15 mouse cellular contexts compared by ENCODE assay signal in genomic region chr7:19331910-19332309, GRCm38 (mm10). TPM values are rescaled to one million over a fixed set of nuclear protein-coding genes. Genes with fewer than 3 reads are reported as not detected.
DNase-seq lines count a peak whose midpoint lies in the region; ATAC-seq lines count a peak whose summit lies in the region.
"Had no signal": no experiment of that assay in that cellular context is flagged by ENCODE, and none has a peak within 500 bp of the region (broad histone marks: within the 10 kb centered on the region; RNA-seq: fewer than 3 reads in every experiment).

No protein-coding gene starts in this region.

- ATAC-seq in forebrain, embryonic 16.5 days: no peak
- ATAC-seq in forebrain, embryonic 14.5 days: no peak
- no peak for ATAC-seq in heart, embryonic 15.5 days (replicated peaks; ENCODE audit: insufficient number of reproducible peaks, insufficient read depth, low FRiP score, low read depth)
- ATAC-seq in midbrain, embryonic 16.5 days: 0 out of 2 replicates have a peak, but pooled peaks have one; percentile 6
- no peak for ATAC-seq in liver, embryonic 12.5 days
- ATAC-seq in activated CD4-positive, CD25-positive, alpha-beta regulatory T cell, adult 4 months: no peak

- H3K27ac ChIP-seq in forebrain, embryonic 16.5 days (ENCODE audit: low read length): no peak overlapping the region
- H3K27ac ChIP-seq in forebrain, embryonic 14.5 days (ENCODE audit: low read depth, low read length): no peak overlapping the region
- H3K27ac ChIP-seq in heart, embryonic 15.5 days: peak overlapping the region; percentile 91; the same call in 1 of the 2 replicates
- H3K27ac ChIP-seq in midbrain, embryonic 16.5 days (ENCODE audit: low read length): no peak overlapping the region
- H3K27ac ChIP-seq in midbrain, embryonic 10.5 days (replicated peaks): no peak overlapping the region
- H3K27ac ChIP-seq in liver, embryonic 12.5 days: no peak overlapping the region
- H3K27ac ChIP-seq: embryonic facial prominence, embryonic 13.5 days had no signal

- no peaks in the 10 kb centered on the region for H3K9me3 ChIP-seq in forebrain, embryonic 16.5 days (ENCODE audit: control insufficient read depth, low read length)
- H3K9me3 ChIP-seq in forebrain, embryonic 14.5 days (replicated peaks; ENCODE audit: control insufficient read depth, low read length): no peaks in the 10 kb centered on the region
- H3K9me3 ChIP-seq in heart, embryonic 15.5 days (replicated peaks): no peaks in the 10 kb centered on the region
- no peaks in the 10 kb centered on the region for H3K9me3 ChIP-seq in midbrain, embryonic 16.5 days (replicated peaks; ENCODE audit: control insufficient read depth, low read length, poor library complexity, severe bottlenecking)
- H3K9me3 ChIP-seq in midbrain, embryonic 10.5 days (replicated peaks): no peaks in the 10 kb centered on the region
- no peaks in the 10 kb centered on the region for H3K9me3 ChIP-seq in liver, embryonic 12.5 days (replicated peaks)
- H3K9me3 ChIP-seq: embryonic facial prominence, embryonic 13.5 days; hindbrain, embryonic 15.5 days had no signal

- 66% methylated on average over 2 of the region's 2 CpGs for WGBS in forebrain, embryonic 16.5 days
- WGBS in forebrain, embryonic 14.5 days: 70% methylated on average over 2 of the region's 2 CpGs
- WGBS in heart, embryonic 15.5 days: 68% methylated on average over 2 of the region's 2 CpGs
- 73% methylated on average over 2 of the region's 2 CpGs for WGBS in midbrain, embryonic 16.5 days
- WGBS in midbrain, embryonic 10.5 days: 64% methylated on average over 2 of the region's 2 CpGs
- 47% methylated on average over 2 of the region's 2 CpGs for WGBS in liver, embryonic 12.5 days (ENCODE audit: insufficient replicate concordance)

- no peaks in the 10 kb centered on the region for H3K36me3 ChIP-seq in forebrain, embryonic 16.5 days (ENCODE audit: control insufficient read depth, insufficient read depth)
- no peaks in the 10 kb centered on the region for H3K36me3 ChIP-seq in forebrain, embryonic 14.5 days (ENCODE audit: control insufficient read depth, insufficient read depth, low read length)
- no peaks in the 10 kb centered on the region for H3K36me3 ChIP-seq in heart, embryonic 15.5 days
- no peaks in the 10 kb centered on the region for H3K36me3 ChIP-seq in midbrain, embryonic 16.5 days (ENCODE audit: control insufficient read depth, insufficient read depth, low read length)
- no peaks in the 10 kb centered on the region for H3K36me3 ChIP-seq in midbrain, embryonic 10.5 days
- H3K36me3 ChIP-seq in liver, embryonic 12.5 days: no peaks in the 10 kb centered on the region
- H3K36me3 ChIP-seq: embryonic facial prominence, embryonic 13.5 days; hindbrain, embryonic 15.5 days had no signal

- H3K4me3 ChIP-seq in forebrain, embryonic 16.5 days (replicated peaks; ENCODE audit: low read length): no peak overlapping the region
- no peak overlapping the region for H3K4me3 ChIP-seq in forebrain, embryonic 14.5 days (ENCODE audit: low read depth, low read length)
- H3K4me3 ChIP-seq in heart, embryonic 15.5 days: 0 out of 2 replicates have a peak overlapping the region, but pooled peaks have one; percentile 71
- H3K4me3 ChIP-seq in midbrain, embryonic 16.5 days (ENCODE audit: low read depth, low read length): no peak overlapping the region
- no peak overlapping the region; the same call in 1 of the 2 replicates for H3K4me3 ChIP-seq in midbrain, embryonic 10.5 days
- H3K4me3 ChIP-seq in liver, embryonic 12.5 days: no peak overlapping the region

- peaks cover 16% of the 10 kb centered on the region for H3K4me1 ChIP-seq in forebrain, embryonic 16.5 days (replicated peaks; ENCODE audit: control insufficient read depth, insufficient read depth, low read length)
- H3K4me1 ChIP-seq in forebrain, embryonic 14.5 days (ENCODE audit: control insufficient read depth, insufficient read depth, low read length): peaks cover 1% of the 10 kb centered on the region; the same call in 1 of the 2 replicates
- H3K4me1 ChIP-seq in heart, embryonic 15.5 days (replicated peaks): peaks cover 34% of the 10 kb centered on the region
- H3K4me1 ChIP-seq in midbrain, embryonic 16.5 days (ENCODE audit: control insufficient read depth, insufficient read depth, low read length): peaks cover 21% of the 10 kb centered on the region
- H3K4me1 ChIP-seq in midbrain, embryonic 10.5 days: peaks cover 31% of the 10 kb centered on the region
- H3K4me1 ChIP-seq in liver, embryonic 12.5 days: peaks cover 41% of the 10 kb centered on the region

- DNase-seq in forebrain, embryonic 14.5 days (ENCODE audit: low spot score): no peak
- DNase-seq in heart, adult 8-10 months (ENCODE audit: low spot score): no peak
- no peak for DNase-seq in midbrain, embryonic 10.5 days (ENCODE audit: low spot score)
- DNase-seq: cerebellum, postnatal 25 days; lung, embryonic 14.5 days; right cerebral cortex, postnatal 14 days; thymus, postnatal 4 days had no signal

- no peak overlapping the region for H3K9ac ChIP-seq in forebrain, embryonic 16.5 days (replicated peaks; ENCODE audit: low read depth, low read length)
- H3K9ac ChIP-seq in forebrain, embryonic 14.5 days (ENCODE audit: low read length): no peak overlapping the region
- no peak overlapping the region for H3K9ac ChIP-seq in heart, embryonic 15.5 days
- H3K9ac ChIP-seq in midbrain, embryonic 16.5 days (ENCODE audit: low read depth, low read length): no peak overlapping the region
- H3K9ac ChIP-seq in liver, embryonic 12.5 days: no peak overlapping the region

- peak overlapping the region; percentile 93 for H3K4me2 ChIP-seq in forebrain, embryonic 16.5 days (ENCODE audit: low read length)
- H3K4me2 ChIP-seq in forebrain, embryonic 14.5 days (ENCODE audit: low read length): no peak overlapping the region
- H3K4me2 ChIP-seq in heart, embryonic 15.5 days: peak overlapping the region; percentile 83
- no peak overlapping the region for H3K4me2 ChIP-seq in midbrain, embryonic 16.5 days (ENCODE audit: low read length)
- no peak overlapping the region for H3K4me2 ChIP-seq in liver, embryonic 12.5 days

- no peaks in the 10 kb centered on the region for H3K27me3 ChIP-seq in forebrain, embryonic 16.5 days (replicated peaks; ENCODE audit: control insufficient read depth, insufficient read depth, low read length)
- no peaks in the 10 kb centered on the region for H3K27me3 ChIP-seq in forebrain, embryonic 14.5 days (replicated peaks; ENCODE audit: control insufficient read depth, insufficient read depth, low read length)
- H3K27me3 ChIP-seq in heart, embryonic 15.5 days: no peaks in the 10 kb centered on the region
- no peaks in the 10 kb centered on the region for H3K27me3 ChIP-seq in midbrain, embryonic 16.5 days (ENCODE audit: control insufficient read depth, insufficient read depth, low read depth, low read length)
- H3K27me3 ChIP-seq in midbrain, embryonic 10.5 days (ENCODE audit: low read depth, poor library complexity, severe bottlenecking): peaks cover 30% of the 10 kb centered on the region; the same call in 1 of the 2 replicates
- peaks cover 52% of the 10 kb centered on the region for H3K27me3 ChIP-seq in liver, embryonic 12.5 days (replicated peaks)
- H3K27me3 ChIP-seq: embryonic facial prominence, embryonic 13.5 days; hindbrain, embryonic 15.5 days had no signal

RNA-seq across cellular contexts. Expression of gene Ercc1, which starts 12.7 kb away (rescaled TPM):
- 79.3 and 85.9 TPM in 2 replicates for polyA plus RNA-seq in forebrain, embryonic 16.5 days (2015; fragmentation: Nextera tagmentation; extraction: Ambion mirVana)
- 99.5 and 101 TPM in 2 replicates for polyA plus RNA-seq in forebrain, embryonic 14.5 days (2014; fragmentation: Nextera tagmentation; extraction: Ambion mirVana)
- 59.8 and 60.3 TPM in 2 replicates for polyA plus RNA-seq in heart, embryonic 15.5 days (2015; fragmentation: Nextera tagmentation; extraction: Ambion mirVana)
- 10 to 100 TPM; 39.8 to 46.9 (median 44.4) TPM for total RNA-seq in heart, adult 8-10 months (2022)
- 80.1 and 82.4 TPM in 2 replicates for polyA plus RNA-seq in midbrain, embryonic 16.5 days (2015; fragmentation: Nextera tagmentation; extraction: Ambion mirVana)
- 117 and 118 TPM in 2 replicates for polyA plus RNA-seq in midbrain, embryonic 10.5 days (2016; fragmentation: Nextera tagmentation; extraction: Ambion mirVana)
- 25.8 and 31.5 TPM in 2 replicates for polyA plus RNA-seq in liver, embryonic 12.5 days (2016; fragmentation: Nextera tagmentation; extraction: Ambion mirVana)
- 10 to 100 TPM; 61.1 to 72.3 TPM for polyA plus RNA-seq in activated CD4-positive, CD25-positive, alpha-beta regulatory T cell, adult 4 months (2017; shearing (Covaris generic))

RNA-seq across cellular contexts. Expression of gene Fosb, which starts 22.1 kb away (rescaled TPM):
- 0.05 and 0.10 TPM in 2 replicates for polyA plus RNA-seq in forebrain, embryonic 16.5 days (2015; fragmentation: Nextera tagmentation; extraction: Ambion mirVana)
- polyA plus RNA-seq in forebrain, embryonic 14.5 days (2014; fragmentation: Nextera tagmentation; extraction: Ambion mirVana): 0.17 TPM in 1 of 2 replicates, not detected in the other
- polyA plus RNA-seq in heart, embryonic 15.5 days (2015; fragmentation: Nextera tagmentation; extraction: Ambion mirVana): 0.20 and 0.47 TPM in 2 replicates
- 1 to 10 TPM; 1.2 to 9.8 (median 5.1) TPM for total RNA-seq in heart, adult 8-10 months (2022)
- 0.06 TPM in 2 replicates for polyA plus RNA-seq in midbrain, embryonic 16.5 days (2015; fragmentation: Nextera tagmentation; extraction: Ambion mirVana)
- 0.02 TPM in 1 of 2 replicates, not detected in the other for polyA plus RNA-seq in midbrain, embryonic 10.5 days (2016; fragmentation: Nextera tagmentation; extraction: Ambion mirVana)
- polyA plus RNA-seq in liver, embryonic 12.5 days (2016; fragmentation: Nextera tagmentation; extraction: Ambion mirVana): 0.04 and 0.05 TPM in 2 replicates
- polyA plus RNA-seq in activated CD4-positive, CD25-positive, alpha-beta regulatory T cell, adult 4 months (2017; shearing (Covaris generic)): 1 to 10 TPM in 1 of 2 experiments, under 1 TPM in 1; 0.79 to 1.1 TPM
- polyA plus RNA-seq: forebrain, embryonic 11.5 days; lung, embryonic 14.5 days had no signal

RNA-seq across cellular contexts. Expression of gene Cd3eap, which starts 27.4 kb away (rescaled TPM):
- polyA plus RNA-seq in forebrain, embryonic 16.5 days (2015; fragmentation: Nextera tagmentation; extraction: Ambion mirVana): 23.1 and 26.4 TPM in 2 replicates
- polyA plus RNA-seq in forebrain, embryonic 14.5 days (2014; fragmentation: Nextera tagmentation; extraction: Ambion mirVana): 18.4 and 20.0 TPM in 2 replicates
- polyA plus RNA-seq in heart, embryonic 15.5 days (2015; fragmentation: Nextera tagmentation; extraction: Ambion mirVana): 13.6 and 15.5 TPM in 2 replicates
- total RNA-seq in heart, adult 8-10 months (2022): 10 to 100 TPM in 1 of 4 experiments, 1 to 10 TPM in 3; 8.8 to 12.7 (median 9.4) TPM
- polyA plus RNA-seq in midbrain, embryonic 16.5 days (2015; fragmentation: Nextera tagmentation; extraction: Ambion mirVana): 24.1 and 24.6 TPM in 2 replicates
- polyA plus RNA-seq in midbrain, embryonic 10.5 days (2016; fragmentation: Nextera tagmentation; extraction: Ambion mirVana): 23.2 and 24.7 TPM in 2 replicates
- 19.5 and 19.9 TPM in 2 replicates for polyA plus RNA-seq in liver, embryonic 12.5 days (2016; fragmentation: Nextera tagmentation; extraction: Ambion mirVana)
- polyA plus RNA-seq in activated CD4-positive, CD25-positive, alpha-beta regulatory T cell, adult 4 months (2017; shearing (Covaris generic)): 10 to 100 TPM; 19.4 to 20.2 TPM

RNA-seq across cellular contexts. Expression of gene Ppp1r13l, which starts 27.6 kb away (rescaled TPM):
- 3.0 and 3.6 TPM in 2 replicates for polyA plus RNA-seq in forebrain, embryonic 16.5 days (2015; fragmentation: Nextera tagmentation; extraction: Ambion mirVana)
- polyA plus RNA-seq in forebrain, embryonic 14.5 days (2014; fragmentation: Nextera tagmentation; extraction: Ambion mirVana): 1.1 and 1.3 TPM in 2 replicates
- polyA plus RNA-seq in heart, embryonic 15.5 days (2015; fragmentation: Nextera tagmentation; extraction: Ambion mirVana): 13.5 and 14.4 TPM in 2 replicates
- total RNA-seq in heart, adult 8-10 months (2022): 10 to 100 TPM; 31.6 to 66.7 (median 47.6) TPM
- 2.0 and 2.8 TPM in 2 replicates for polyA plus RNA-seq in midbrain, embryonic 16.5 days (2015; fragmentation: Nextera tagmentation; extraction: Ambion mirVana)
- polyA plus RNA-seq in midbrain, embryonic 10.5 days (2016; fragmentation: Nextera tagmentation; extraction: Ambion mirVana): 4.9 and 6.0 TPM in 2 replicates
- 1.7 and 1.9 TPM in 2 replicates for polyA plus RNA-seq in liver, embryonic 12.5 days (2016; fragmentation: Nextera tagmentation; extraction: Ambion mirVana)
- polyA plus RNA-seq in activated CD4-positive, CD25-positive, alpha-beta regulatory T cell, adult 4 months (2017; shearing (Covaris generic)): under 1 TPM in 1 of 2 experiments, not detected in 1; 0.17 TPM

RNA-seq across cellular contexts. Expression of gene Rtn2, which starts 49.5 kb away (rescaled TPM):
- 127 and 128 TPM in 2 replicates for polyA plus RNA-seq in forebrain, embryonic 16.5 days (2015; fragmentation: Nextera tagmentation; extraction: Ambion mirVana)
- 102 and 109 TPM in 2 replicates for polyA plus RNA-seq in forebrain, embryonic 14.5 days (2014; fragmentation: Nextera tagmentation; extraction: Ambion mirVana)
- polyA plus RNA-seq in heart, embryonic 15.5 days (2015; fragmentation: Nextera tagmentation; extraction: Ambion mirVana): 27.2 TPM in 2 replicates
- total RNA-seq in heart, adult 8-10 months (2022): 100 to 1,000 TPM; 137 to 160 (median 149) TPM
- polyA plus RNA-seq in midbrain, embryonic 16.5 days (2015; fragmentation: Nextera tagmentation; extraction: Ambion mirVana): 111 and 114 TPM in 2 replicates
- polyA plus RNA-seq in midbrain, embryonic 10.5 days (2016; fragmentation: Nextera tagmentation; extraction: Ambion mirVana): 41.9 and 48.6 TPM in 2 replicates
- 5.1 and 5.6 TPM in 2 replicates for polyA plus RNA-seq in liver, embryonic 12.5 days (2016; fragmentation: Nextera tagmentation; extraction: Ambion mirVana)
- polyA plus RNA-seq in activated CD4-positive, CD25-positive, alpha-beta regulatory T cell, adult 4 months (2017; shearing (Covaris generic)): not detected

Comparison
In these comparisons a context has a peak if more than half of its experiments do, and no peak if none do; other contexts are left out.
1. H3K4me2 ChIP-seq: peak in forebrain, embryonic 16.5 days (single experiment) and heart, embryonic 15.5 days (single experiment); none in forebrain, embryonic 14.5 days (single experiment), midbrain, embryonic 16.5 days (single experiment) and liver, embryonic 12.5 days (single experiment).